Mouse (Mus musculus) CH12.LX (cell line): ENCODE measurements around the gene Espn.

Experiments
- CHD2 ChIP-seq: IDR thresholded peaks from 2 replicates; pipeline ENCODE4 v1.6.1; 2011; ENCODE audit warnings: low read length, improper control_type of control experiment
- EP300 ChIP-seq: IDR thresholded peaks from 2 replicates; pipeline ENCODE4 v1.6.1; 2011; ENCODE audit warnings: low read length, improper control_type of control experiment
- MYC ChIP-seq: IDR thresholded peaks from 2 replicates; pipeline ENCODE4 v1.6.1; 2011; ENCODE audit warnings: low read depth, mild to moderate bottlenecking, improper control_type of control experiment, low read length
- PAX5 ChIP-seq: IDR thresholded peaks from 2 replicates; pipeline ENCODE4 v1.6.1; 2012; ENCODE audit warnings: low read length, inconsistent platforms, mixed read lengths
- RAD21 ChIP-seq: IDR thresholded peaks from 2 replicates; pipeline ENCODE4 v1.6.1; 2011; ENCODE audit warnings: low read depth, mild to moderate bottlenecking, low read length, improper control_type of control experiment, moderate library complexity

GRCm38 (mm10) chr4:152094233-152094632, 57.9 kb downstream of the Espn start:
- TF ChIP-seq MYC (no peak), PAX5 (no peak), RAD21 (no peak), EP300 (no peak), CHD2 (no peak)
